Comparison of ENCODE assay signal across 23 mouse cellular contexts in the genomic region with DNA sequence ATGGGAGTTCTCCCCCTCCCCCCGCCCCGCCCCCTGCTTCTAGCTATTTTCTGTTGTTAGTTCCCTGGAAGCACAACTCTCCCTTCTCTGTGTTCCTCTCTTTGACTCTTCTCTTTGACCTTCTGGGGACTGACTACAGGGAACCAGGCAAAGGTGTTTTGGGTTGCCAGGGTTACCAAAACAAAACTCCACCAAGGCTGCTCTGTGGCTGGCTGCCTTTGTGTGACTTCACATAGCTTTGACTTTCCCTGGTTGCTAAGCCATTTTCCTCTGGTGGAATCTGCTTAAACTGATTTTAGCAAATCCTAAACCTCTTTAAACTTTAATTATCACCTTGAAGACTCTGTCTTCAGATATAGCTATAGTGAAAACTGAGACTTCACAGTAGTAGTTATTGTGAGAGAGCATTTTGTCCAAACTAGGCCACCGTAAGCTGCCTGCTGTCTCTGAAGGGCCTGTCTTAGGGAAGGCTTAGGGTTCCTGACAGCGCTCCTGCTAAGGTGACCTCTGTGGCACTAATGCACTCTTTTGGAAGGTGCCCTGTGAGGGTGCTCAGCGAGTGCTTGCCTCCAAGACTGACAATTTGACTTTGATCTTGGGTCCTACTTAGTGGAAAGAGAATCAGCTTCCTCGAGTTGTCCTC. TPM values are rescaled to one million over a fixed set of nuclear protein-coding genes. Genes with fewer than 3 reads are reported as not detected.
DNase-seq lines count a peak whose midpoint lies in the region; ATAC-seq lines count a peak whose summit lies in the region.
"Had no signal": no experiment of that assay in that cellular context is flagged by ENCODE, and none has a peak within 500 bp of the region (broad histone marks: within the 10 kb centered on the region; RNA-seq: fewer than 3 reads in every experiment).

No protein-coding gene starts in this region.

- DNase-seq in heart, adult 8-10 months (ENCODE audit: low spot score): no peak
- DNase-seq in retina, adult 2 months (ENCODE audit: low read depth, low spot score): peak; percentile 50
- no peak for DNase-seq in retina, embryonic 14.5 days (ENCODE audit: low spot score)
- DNase-seq in embryo, embryonic 10.5 days (ENCODE audit: low spot score): peak; percentile 53
- no peak for DNase-seq in testis, postnatal 14 days (ENCODE audit: low spot score)
- DNase-seq in thymus, adult 18-20 months: no peak
- DNase-seq: cerebellum, postnatal 10 days; heart, adult 18-20 months; heart, postnatal 36 days; kidney, adult 2 months; kidney, postnatal 14 days; lung, postnatal 36 days had no signal

- H3K4me1 ChIP-seq in heart, embryonic 13.5 days: peaks cover 13% of the 10 kb centered on the region

- WGBS in heart, embryonic 13.5 days: 59% methylated on average over 6 of the region's 6 CpGs

- no peak overlapping the region for H3K4me3 ChIP-seq in heart, embryonic 13.5 days
- H3K4me3 ChIP-seq: forebrain, embryonic 15.5 days had no signal

- H3K36me3 ChIP-seq in heart, embryonic 13.5 days: no peaks in the 10 kb centered on the region
- H3K36me3 ChIP-seq: forebrain, embryonic 15.5 days; limb, embryonic 12.5 days; neural tube, embryonic 15.5 days had no signal

- no peaks in the 10 kb centered on the region for H3K9me3 ChIP-seq in heart, embryonic 13.5 days
- H3K9me3 ChIP-seq: forebrain, embryonic 15.5 days; limb, embryonic 12.5 days; neural tube, embryonic 15.5 days had no signal

- peaks cover 50% of the 10 kb centered on the region for H3K27me3 ChIP-seq in heart, embryonic 13.5 days (replicated peaks)
- H3K27me3 ChIP-seq: Patski had no signal

- no peak overlapping the region for H3K27ac ChIP-seq in heart, embryonic 13.5 days (replicated peaks)
- H3K27ac ChIP-seq: forebrain, embryonic 15.5 days; limb, embryonic 12.5 days; neural tube, embryonic 15.5 days had no signal

- H3K4me2 ChIP-seq in heart, embryonic 13.5 days: peak overlapping the region; percentile 87
- H3K4me2 ChIP-seq: forebrain, embryonic 15.5 days had no signal

- no peak for ATAC-seq in heart, embryonic 13.5 days (ENCODE audit: extremely low read depth, insufficient number of reproducible peaks, low FRiP score, low TSS enrichment)
- ATAC-seq: forebrain, embryonic 15.5 days; Patski had no signal

- H3K9ac ChIP-seq in heart, embryonic 13.5 days: no peak overlapping the region
- H3K9ac ChIP-seq: forebrain, embryonic 15.5 days; limb, embryonic 12.5 days; neural tube, embryonic 15.5 days had no signal

RNA-seq across cellular contexts. Expression of a gene that starts 8.5 kb away (rescaled TPM):
- polyA plus RNA-seq in heart, embryonic 13.5 days (2015; fragmentation: Nextera tagmentation; extraction: Ambion mirVana): not detected in 2 replicates
- not detected for total RNA-seq in heart, adult 8-10 months (2022)
- total RNA-seq: gastrocnemius, adult 8-10 months; heart, adult 18-20 months; heart, postnatal 36 days; left cerebral cortex, adult 8-10 months had no signal
- polyA plus RNA-seq: embryonic facial prominence, embryonic 11.5 days; erythroblast, embryonic 14.5 days; forebrain, embryonic 15.5 days; liver, embryonic 16.5 days; neural tube, embryonic 15.5 days; Patski; stomach, embryonic 14.5 days had no signal

RNA-seq across cellular contexts. Expression of a gene that starts 26.4 kb away (rescaled TPM):
- polyA plus RNA-seq in heart, embryonic 13.5 days (2015; fragmentation: Nextera tagmentation; extraction: Ambion mirVana): 0.28 TPM in 1 of 2 replicates, not detected in the other
- not detected for total RNA-seq in heart, adult 8-10 months (2022)
- total RNA-seq: gastrocnemius, adult 8-10 months; heart, adult 18-20 months; heart, postnatal 36 days had no signal
- polyA plus RNA-seq: erythroblast, embryonic 14.5 days; liver, embryonic 16.5 days had no signal

RNA-seq across cellular contexts. Expression of a gene that starts 40.2 kb away (rescaled TPM):
- polyA plus RNA-seq in heart, embryonic 13.5 days (2015; fragmentation: Nextera tagmentation; extraction: Ambion mirVana): 0.83 and 1.0 TPM in 2 replicates
- total RNA-seq in heart, adult 8-10 months (2022): 1 to 10 TPM in 2 of 4 experiments, under 1 TPM in 2; 0.25 to 1.8 (median 0.95) TPM

RNA-seq across cellular contexts. Expression of a gene that starts 57.6 kb away (rescaled TPM):
- polyA plus RNA-seq in heart, embryonic 13.5 days (2015; fragmentation: Nextera tagmentation; extraction: Ambion mirVana): 0.04 and 0.11 TPM in 2 replicates
- total RNA-seq in heart, adult 8-10 months (2022): under 1 TPM in 1 of 4 experiments, not detected in 3; 0.06 TPM
- total RNA-seq: heart, postnatal 36 days had no signal
- polyA plus RNA-seq: erythroblast, embryonic 14.5 days; liver, embryonic 16.5 days had no signal

Comparison
In these comparisons a context has a peak if more than half of its experiments do, and no peak if none do; other contexts are left out.
1. DNase-seq: peak in retina, adult 2 months (single experiment) and embryo, embryonic 10.5 days (single experiment); none in heart, adult 8-10 months (single experiment), retina, embryonic 14.5 days (single experiment), testis, postnatal 14 days (single experiment) and thymus, adult 18-20 months (0 of 2).